Mouse (Mus musculus) CH12.LX (cell line): ENCODE measurements around the gene Iqschfp. TPM values are rescaled to one million over a fixed set of nuclear protein-coding genes. Genes with fewer than 3 reads are reported as not detected.

Experiments used
- DNase-seq: peaks from one replicate; pipeline ENCODE4 v3.0.0-alpha.2; 2013; ENCODE audit errors: extremely low read depth
- H3K27ac ChIP-seq: 2 replicates; pipeline ENCODE4 v1.5.1; 2012; ENCODE audit warnings: low read depth, mild to moderate bottlenecking, control low read depth, moderate library complexity; ENCODE audit not compliant: insufficient read depth
- H3K27me3 ChIP-seq: replicated peaks from 2 replicates; pipeline ENCODE3; 2012; ENCODE audit warnings: inconsistent platforms
- H3K36me3 ChIP-seq, 2 experiments: replicated peaks in 1 of 2; 2 replicates each; pipeline versions ENCODE3 to v1.6.1; 2012; ENCODE audit warnings: inconsistent platforms in 1 of 2, low read length in 1 of 2, mild to moderate bottlenecking in 1 of 2, mixed read lengths in 1 of 2, moderate library complexity in 1 of 2; ENCODE audit not compliant: control insufficient read depth in 1 of 2, insufficient read depth in 1 of 2
- H3K4me1 ChIP-seq, 2 experiments: 2 replicates each; pipeline ENCODE4 v1.6.1; 2012; ENCODE audit warnings: inconsistent platforms in 1 of 2, moderate library complexity in 1 of 2; ENCODE audit not compliant: insufficient read depth in 2 of 2, control insufficient read depth in 1 of 2
- H3K4me2 ChIP-seq: 2 replicates; pipeline ENCODE4 v1.6.1; 2012; ENCODE audit warnings: low read depth, mild to moderate bottlenecking, control low read depth; ENCODE audit not compliant: poor library complexity, insufficient read depth, severe bottlenecking
- H3K4me3 ChIP-seq, 3 experiments: fragments of 150-350 bp in 1 of 3; sonication (generic) in 1 of 3; replicated peaks in 1 of 3; 2 replicates each; pipeline versions ENCODE3 to v1.5.1; 2011 to 2012; ENCODE audit warnings: low read depth in 2 of 3, low read length in 2 of 3, mild to moderate bottlenecking in 2 of 3, moderate library complexity in 2 of 3, control low read depth in 1 of 3, improper control_type of control experiment in 1 of 3, inconsistent platforms in 1 of 3, mixed read lengths in 1 of 3; ENCODE audit not compliant: poor library complexity in 1 of 3
- H3K79me2 ChIP-seq: replicated peaks from 2 replicates; pipeline ENCODE4 v1.6.1; 2012; ENCODE audit warnings: mild to moderate bottlenecking, moderate library complexity; ENCODE audit not compliant: control insufficient read depth, poor library complexity, insufficient read depth, severe bottlenecking; ENCODE audit errors: extremely low read depth
- H3K9ac ChIP-seq: 2 replicates; pipeline ENCODE4 v1.6.1; 2012; ENCODE audit warnings: low read depth, mild to moderate bottlenecking, control low read depth, moderate library complexity; ENCODE audit not compliant: insufficient read depth
- H3K9me3 ChIP-seq: replicated peaks from 2 replicates; pipeline ENCODE3; 2012; ENCODE audit warnings: low read length, inconsistent platforms, mixed read lengths
- BHLHE40 ChIP-seq: IDR thresholded peaks from 2 replicates; pipeline ENCODE4 v1.6.1; 2011; ENCODE audit warnings: mild to moderate bottlenecking, low read depth, low read length, improper control_type of control experiment
- CTCF ChIP-seq, 2 experiments: IDR thresholded peaks in 1 of 2; conservative IDR thresholded peaks in 1 of 2; 2 replicates each; pipeline ENCODE4 v1.5.1; 2011 to 2012; ENCODE audit warnings: low read depth in 2 of 2, low read length in 2 of 2, improper control_type of control experiment in 1 of 2, inconsistent platforms in 1 of 2, mild to moderate bottlenecking in 1 of 2, moderate library complexity in 1 of 2
- GABPA ChIP-seq: IDR thresholded peaks from 2 replicates; pipeline ENCODE4 v1.6.1; 2012; ENCODE audit warnings: low read depth, low read length, improper control_type of control experiment, inconsistent platforms; ENCODE audit not compliant: insufficient replicate concordance
- MAFK ChIP-seq: IDR thresholded peaks from 2 replicates; pipeline ENCODE4 v1.6.1; 2011; ENCODE audit warnings: low read length, improper control_type of control experiment; ENCODE audit not compliant: insufficient replicate concordance
- MAX ChIP-seq: IDR thresholded peaks from 2 replicates; pipeline ENCODE4 v1.6.1; 2011; ENCODE audit warnings: low read length, improper control_type of control experiment
- MXI1 ChIP-seq: IDR thresholded peaks from 2 replicates; pipeline ENCODE4 v1.6.1; 2011; ENCODE audit warnings: mild to moderate bottlenecking, low read depth, low read length, improper control_type of control experiment
- NRF1 ChIP-seq: IDR thresholded peaks from 2 replicates; pipeline ENCODE4 v1.6.1; 2014; ENCODE audit warnings: low read depth, mild to moderate bottlenecking, inconsistent platforms, low read length, improper control_type of control experiment, moderate library complexity
- RAD21 ChIP-seq: IDR thresholded peaks from 2 replicates; pipeline ENCODE4 v1.6.1; 2011; ENCODE audit warnings: low read depth, mild to moderate bottlenecking, low read length, improper control_type of control experiment, moderate library complexity
- SIN3A ChIP-seq: IDR thresholded peaks from 2 replicates; pipeline ENCODE4 v1.6.1; 2012; ENCODE audit warnings: low read length, improper control_type of control experiment, inconsistent platforms
- SMC3 ChIP-seq: IDR thresholded peaks from 2 replicates; pipeline ENCODE4 v1.6.1; 2011; ENCODE audit warnings: low read depth, low read length, improper control_type of control experiment
- TBP ChIP-seq: conservative IDR thresholded peaks from 2 replicates; pipeline ENCODE4 v1.6.1; 2011; ENCODE audit warnings: low read depth, low read length, improper control_type of control experiment
- TCF12 ChIP-seq: IDR thresholded peaks from 2 replicates; pipeline ENCODE4 v1.6.1; 2014; ENCODE audit warnings: low read depth, mild to moderate bottlenecking, inconsistent platforms, low read length, improper control_type of control experiment
- USF2 ChIP-seq: conservative IDR thresholded peaks from 2 replicates; pipeline ENCODE4 v1.6.1; 2011; ENCODE audit warnings: low read depth, low read length, improper control_type of control experiment
- ZC3H11A ChIP-seq: IDR thresholded peaks from 2 replicates; pipeline ENCODE4 v1.6.1; 2012; ENCODE audit warnings: low read depth, mild to moderate bottlenecking, inconsistent platforms, low read length, improper control_type of control experiment
- ZMIZ1 ChIP-seq: IDR thresholded peaks from 2 replicates; pipeline ENCODE4 v1.6.1; 2012; ENCODE audit warnings: low read depth, mild to moderate bottlenecking, inconsistent platforms, low read length, improper control_type of control experiment
- ZNF384 ChIP-seq: IDR thresholded peaks from 2 replicates; pipeline ENCODE4 v1.6.1; 2012; ENCODE audit warnings: low read depth, low read length, improper control_type of control experiment, inconsistent platforms
- dilution Hi-C: fragments of 300-500 bp; cut with MboI; formaldehyde crosslinking; loops from 2 replicates; pipeline ENCODE4 v1.14.3; 2020; ENCODE audit warnings: low sequenced_read_pairs; ENCODE audit not compliant: extremely low pct_unique_long_range_greater_than_20kb, extremely low pct_ligation_motif_present
- in situ Hi-C: fragments of 300-500 bp; cut with MboI; formaldehyde crosslinking; loops from 3 replicates; pipeline ENCODE4 v1.14.3; 2019; ENCODE audit warnings: low sequenced_read_pairs, low pct_ligation_motif_present, low pct_unique_long_range_greater_than_20kb, mixed read lengths
- polyA plus RNA-seq: library from polyadenylated mRNA; unstranded; fragments of >175 nt; gene quantifications from 2 replicates; pipeline ENCODE4 v1.2.1, GENCODE M21; 2012; ENCODE audit warnings: low read depth; ENCODE audit not compliant: insufficient read length
- total RNA-seq, 2 experiments: library from RNA; depleted of rRNA; stranded (reverse); fragments of 300-350 nt in 1 of 2; fragments of >200 nt in 1 of 2; gene quantifications; 2 replicates each; pipeline ENCODE4 v1.2.3; 2012 to 2014

Iqschfp gene
- total and polyA plus RNA-seq, 3 experiments = 0.13 to 0.25 TPM; not detected in 1

- no peak for TF ChIP-seq MXI1
- no peak for TF ChIP-seq TCF12
- no peaks in the 10 kb centered on the region for H3K79me2 ChIP-seq
- dilution Hi-C loops (no loop called here), in situ Hi-C loops (no loop called here)
- no peak overlapping the region for H3K27ac ChIP-seq
- H3K4me3 ChIP-seq = no peak overlapping the region
- H3K9ac ChIP-seq = no peak overlapping the region
- DNase-seq = no peak
- no peaks in the 10 kb centered on the region for H3K36me3 ChIP-seq
- H3K27me3 ChIP-seq = no peaks in the 10 kb centered on the region
- H3K4me1 ChIP-seq = no peaks in the 10 kb centered on the region
- H3K9me3 ChIP-seq = no peaks in the 10 kb centered on the region
- H3K4me2 ChIP-seq = no peak overlapping the region
Measured at GRCm38 (mm10) chr3:68589220-68589840, 697.3 kb downstream of the Iqschfp start.

GRCm38 (mm10) chr3:68590436-68590835 lies 698.4 kb downstream of the Iqschfp start:
- Histone ChIP-seq H3K27ac (no peak overlapping the region), H3K4me1 (no peaks in the 10 kb centered on the region), H3K27me3 (no peaks in the 10 kb centered on the region), H3K9ac (no peak overlapping the region), H3K4me2 (no peak overlapping the region), H3K4me3 (no peak overlapping the region), H3K36me3 (no peaks in the 10 kb centered on the region), H3K9me3 (no peaks in the 10 kb centered on the region), H3K79me2 (no peaks in the 10 kb centered on the region)
- no peak for TF ChIP-seq ZMIZ1
- no peak for TF ChIP-seq SIN3A
- TF ChIP-seq GABPA = no peak
- no peak for TF ChIP-seq BHLHE40
- no peak for TF ChIP-seq MAFK
- TF ChIP-seq SMC3 = no peak
- TF ChIP-seq MAX = no peak
- no peak for TF ChIP-seq ZC3H11A
- TF ChIP-seq NRF1 = no peak
- TF ChIP-seq ZNF384 = no peak
- TF ChIP-seq USF2 = no peak
- no peak for TF ChIP-seq TBP
- no peak for TF ChIP-seq RAD21
- TF ChIP-seq CTCF (conservative IDR thresholded peaks at IDR 0.05 in 1 of 2, IDR thresholded peaks at IDR 0.05 in 1 of 2; ENCODE audit: low read depth in 2 of 2, low read length in 2 of 2) = no peak
- dilution Hi-C loops (no loop called here), in situ Hi-C loops (no loop called here)
- no peak for DNase-seq
